Mouse (Mus musculus): ENCODE data around the gene Cenpe. TPM values are rescaled to one million over a fixed set of nuclear protein-coding genes. Genes with fewer than 3 reads are reported as not detected.

The Cenpe gene
- total RNA-seq, 2 experiments from 2014 or later, result 142 to 147 TPM

GRCm38 (mm10) chr3:135273047-135273446, 60.7 kb downstream of the Cenpe start:
- ATAC-seq (replicated peaks; ENCODE audit: low FRiP score, poor library complexity, severe bottlenecking), result no peak

GRCm38 (mm10) chr3:135280160-135280559, 67.8 kb downstream of the Cenpe start:
- no peak for ATAC-seq (replicated peaks; ENCODE audit: low FRiP score, poor library complexity, severe bottlenecking)

GRCm38 (mm10) chr3:135280669-135281415, 68.5 kb downstream of the Cenpe start, which contains the start of gene Bdh2:
Bdh2 (plus strand) TSS chr3:135281221.
- ATAC-seq (replicated peaks; ENCODE audit: low FRiP score, poor library complexity, severe bottlenecking), result peak; percentile 59; the same call in 1 of the 2 replicates

- no peak for ATAC-seq (replicated peaks; ENCODE audit: low FRiP score, poor library complexity, severe bottlenecking)
These were observed 69.4 kb downstream of the Cenpe start for GRCm38 (mm10) chr3:135281701-135282100.

GRCm38 (mm10) chr3:135285256-135285655, 72.9 kb downstream of the Cenpe start:
- ATAC-seq (replicated peaks; ENCODE audit: low FRiP score, poor library complexity, severe bottlenecking), result no peak

GRCm38 (mm10) chr3:135285807-135286206, 73.5 kb downstream of the Cenpe start:
- ATAC-seq (replicated peaks; ENCODE audit: low FRiP score, poor library complexity, severe bottlenecking), result no peak

GRCm38 (mm10) chr3:135288138-135288750, 75.9 kb downstream of the Cenpe start:
- no peak for ATAC-seq (replicated peaks; ENCODE audit: low FRiP score, poor library complexity, severe bottlenecking)

GRCm38 (mm10) chr3:135289148-135289547, 76.8 kb downstream of the Cenpe start:
- ATAC-seq (replicated peaks; ENCODE audit: low FRiP score, poor library complexity, severe bottlenecking), result no peak

GRCm38 (mm10) chr3:135290249-135290894, 78.0 kb downstream of the Cenpe start:
- no peak for ATAC-seq (replicated peaks; ENCODE audit: low FRiP score, poor library complexity, severe bottlenecking)

GRCm38 (mm10) chr3:135293703-135294102, 81.4 kb downstream of the Cenpe start:
- no peak for ATAC-seq (replicated peaks; ENCODE audit: low FRiP score, poor library complexity, severe bottlenecking)

- ATAC-seq (replicated peaks; ENCODE audit: low FRiP score, poor library complexity, severe bottlenecking), result no peak
These were observed 83.2 kb downstream of the Cenpe start for GRCm38 (mm10) chr3:135295559-135295958.

- no peak for ATAC-seq (replicated peaks; ENCODE audit: low FRiP score, poor library complexity, severe bottlenecking)
These were observed 86.2 kb downstream of the Cenpe start for GRCm38 (mm10) chr3:135298560-135298959.

- no peak for ATAC-seq (replicated peaks; ENCODE audit: low FRiP score, poor library complexity, severe bottlenecking)
These were observed 87.7 kb downstream of the Cenpe start for GRCm38 (mm10) chr3:135300081-135300480.

- ATAC-seq (replicated peaks; ENCODE audit: low FRiP score, poor library complexity, severe bottlenecking), result no peak
These were observed 91.7 kb downstream of the Cenpe start for GRCm38 (mm10) chr3:135304060-135304459.

GRCm38 (mm10) chr3:135304566-135304965, 92.2 kb downstream of the Cenpe start:
- ATAC-seq (replicated peaks; ENCODE audit: low FRiP score, poor library complexity, severe bottlenecking), result no peak

GRCm38 (mm10) chr3:135307411-135308259, 95.3 kb downstream of the Cenpe start, which contains the start of gene Slc9b2:
Slc9b2 (plus strand) TSS chr3:135307700.
- no peak for ATAC-seq (replicated peaks; ENCODE audit: low FRiP score, poor library complexity, severe bottlenecking)

- no peak for ATAC-seq (replicated peaks; ENCODE audit: low FRiP score, poor library complexity, severe bottlenecking)
These were observed 100.7 kb downstream of the Cenpe start for GRCm38 (mm10) chr3:135312916-135313491.

GRCm38 (mm10) chr3:135313727-135314126, 101.4 kb downstream of the Cenpe start:
- no peak for ATAC-seq (replicated peaks; ENCODE audit: low FRiP score, poor library complexity, severe bottlenecking)

- ATAC-seq (replicated peaks; ENCODE audit: low FRiP score, poor library complexity, severe bottlenecking), result no peak
These were observed 102.5 kb downstream of the Cenpe start for GRCm38 (mm10) chr3:135314811-135315210.

Measured in erythroblast, adult 5-6 weeks (primary cell).